Mouse (Mus musculus): Measurements from ENCODE around the gene Odf3b. TPM values are rescaled to one million over a fixed set of nuclear protein-coding genes. Genes with fewer than 3 reads are reported as not detected.

Gene Odf3b
- polyA plus RNA-seq, 1 experiment from 2014 or later: 0.54 TPM

- Histone ChIP-seq H3K9ac (ENCODE audit: low read depth, low read length) (no peak overlapping the region), H3K4me1 (ENCODE audit: control insufficient read depth, insufficient read depth, low read length) (no peaks in the 10 kb centered on the region), H3K27ac (ENCODE audit: low read depth, low read length) (no peak overlapping the region), H3K9me3 (replicated peaks; ENCODE audit: control insufficient read depth, low read length) (peaks cover 7% of the 10 kb centered on the region; the same call in 1 of the 2 replicates), H3K4me2 (no peak overlapping the region), H3K27me3 (ENCODE audit: control insufficient read depth, insufficient read depth, low read length) (no peaks in the 10 kb centered on the region), H3K4me3 (ENCODE audit: low read depth, low read length) (no peak overlapping the region), H3K36me3 (ENCODE audit: control insufficient read depth, insufficient read depth, low read length) (no peaks in the 10 kb centered on the region)
- ATAC-seq (replicated peaks; ENCODE audit: insufficient number of reproducible peaks, low FRiP score, low TSS enrichment): no peak
Observed at GRCm38 (mm10) chr15:89406691-89407090, 27.6 kb upstream of the Odf3b start.

DNA sequence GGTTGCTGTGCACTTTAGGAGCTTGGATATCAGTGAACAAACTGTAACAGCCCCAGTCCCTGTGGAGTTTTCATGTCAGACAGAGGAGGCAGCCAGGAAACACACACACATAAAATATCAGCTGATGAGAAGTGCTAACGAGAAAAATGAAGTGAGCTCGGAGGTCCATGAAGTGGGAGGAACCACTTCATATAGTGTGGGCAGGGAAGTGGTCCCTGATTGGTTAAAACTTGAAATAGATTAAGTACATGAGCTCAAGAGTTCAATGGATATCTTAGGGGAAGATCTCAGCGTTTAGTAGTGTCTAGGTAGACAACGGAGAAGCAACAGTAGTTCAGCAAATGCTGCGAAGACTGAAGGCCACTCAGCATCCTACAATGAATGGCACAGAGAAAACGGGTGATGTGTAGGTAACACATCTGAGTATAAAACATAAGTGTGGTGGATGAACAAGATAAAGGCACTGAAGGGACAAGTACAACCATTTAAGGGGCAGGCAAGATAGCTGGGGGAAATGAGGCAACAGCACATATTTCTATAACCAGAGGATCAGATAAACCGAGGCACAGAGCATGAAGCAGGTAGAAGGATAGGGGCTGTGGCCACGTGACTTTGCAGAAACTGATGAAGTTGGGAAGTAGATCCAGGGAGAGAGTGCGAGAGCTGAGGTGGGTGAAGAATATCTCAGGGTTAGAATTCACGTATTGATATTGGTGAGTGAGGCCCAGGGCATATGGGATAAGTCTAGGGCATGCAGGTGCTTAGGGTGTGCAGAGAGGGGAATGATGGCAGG is 25.9 kb upstream of the Odf3b start:
- ATAC-seq (replicated peaks; ENCODE audit: insufficient number of reproducible peaks, low FRiP score, low TSS enrichment): no peak
- Histone ChIP-seq H3K4me2 (no peak overlapping the region), H3K4me1 (ENCODE audit: control insufficient read depth, insufficient read depth, low read length) (no peaks in the 10 kb centered on the region), H3K4me3 (ENCODE audit: low read depth, low read length) (no peak overlapping the region), H3K27me3 (ENCODE audit: control insufficient read depth, insufficient read depth, low read length) (no peaks in the 10 kb centered on the region), H3K9ac (ENCODE audit: low read depth, low read length) (no peak overlapping the region), H3K27ac (ENCODE audit: low read depth, low read length) (no peak overlapping the region), H3K9me3 (replicated peaks; ENCODE audit: control insufficient read depth, low read length) (peaks cover 7% of the 10 kb centered on the region; the same call in 1 of the 2 replicates), H3K36me3 (ENCODE audit: control insufficient read depth, insufficient read depth, low read length) (no peaks in the 10 kb centered on the region)
- WGBS (ENCODE audit: insufficient replicate concordance): 80% methylated on average over 10 of the region's 10 CpGs

DNA sequence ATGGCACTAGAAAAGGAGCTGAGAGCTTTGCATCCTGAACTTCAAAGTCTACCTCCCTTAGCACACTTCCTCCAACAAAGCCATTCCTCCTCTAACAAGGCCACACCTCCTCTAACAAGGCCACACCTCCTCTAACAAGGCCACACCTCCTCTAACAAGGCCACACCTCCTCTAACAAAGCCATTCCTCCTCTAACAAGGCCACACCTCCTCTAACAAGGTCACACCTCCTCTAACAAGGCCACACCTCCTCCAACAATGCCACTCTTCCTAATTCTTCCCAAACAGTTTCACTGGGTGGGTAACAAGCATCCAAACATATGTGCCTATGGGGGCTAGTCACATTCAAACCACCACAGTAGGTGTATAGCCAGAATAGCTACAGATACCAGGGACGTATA is 23.4 kb upstream of the Odf3b start:
- 85% methylated on average over 1 of the region's 1 CpGs for WGBS (ENCODE audit: insufficient replicate concordance)
- H3K9me3 ChIP-seq (replicated peaks; ENCODE audit: control insufficient read depth, low read length): 0 out of 2 replicates have a peak, but pooled peaks cover 2% of the 10 kb centered on the region
- no peak overlapping the region for H3K27ac ChIP-seq (ENCODE audit: low read depth, low read length)
- no peak overlapping the region for H3K4me2 ChIP-seq
- H3K36me3 ChIP-seq (ENCODE audit: control insufficient read depth, insufficient read depth, low read length): no peaks in the 10 kb centered on the region
- no peak overlapping the region for H3K9ac ChIP-seq (ENCODE audit: low read depth, low read length)
- no peaks in the 10 kb centered on the region for H3K27me3 ChIP-seq (ENCODE audit: control insufficient read depth, insufficient read depth, low read length)
- ATAC-seq (replicated peaks; ENCODE audit: insufficient number of reproducible peaks, low FRiP score, low TSS enrichment): no peak
- no peaks in the 10 kb centered on the region for H3K4me1 ChIP-seq (ENCODE audit: control insufficient read depth, insufficient read depth, low read length)
- H3K4me3 ChIP-seq (ENCODE audit: low read depth, low read length): no peak overlapping the region

GRCm38 (mm10) chr15:89399716-89400115 is 20.6 kb upstream of the Odf3b start:
- Histone ChIP-seq H3K9me3 (replicated peaks; ENCODE audit: control insufficient read depth, low read length) (no peaks in the 10 kb centered on the region), H3K4me2 (no peak overlapping the region), H3K27me3 (ENCODE audit: control insufficient read depth, insufficient read depth, low read length) (no peaks in the 10 kb centered on the region), H3K36me3 (ENCODE audit: control insufficient read depth, insufficient read depth, low read length) (no peaks in the 10 kb centered on the region), H3K27ac (ENCODE audit: low read depth, low read length) (no peak overlapping the region), H3K4me3 (ENCODE audit: low read depth, low read length) (no peak overlapping the region), H3K4me1 (ENCODE audit: control insufficient read depth, insufficient read depth, low read length) (no peaks in the 10 kb centered on the region), H3K9ac (ENCODE audit: low read depth, low read length) (no peak overlapping the region)
- WGBS (ENCODE audit: insufficient replicate concordance): 52% methylated on average over 1 of the region's 1 CpGs
- ATAC-seq (replicated peaks; ENCODE audit: insufficient number of reproducible peaks, low FRiP score, low TSS enrichment): no peak

DNA sequence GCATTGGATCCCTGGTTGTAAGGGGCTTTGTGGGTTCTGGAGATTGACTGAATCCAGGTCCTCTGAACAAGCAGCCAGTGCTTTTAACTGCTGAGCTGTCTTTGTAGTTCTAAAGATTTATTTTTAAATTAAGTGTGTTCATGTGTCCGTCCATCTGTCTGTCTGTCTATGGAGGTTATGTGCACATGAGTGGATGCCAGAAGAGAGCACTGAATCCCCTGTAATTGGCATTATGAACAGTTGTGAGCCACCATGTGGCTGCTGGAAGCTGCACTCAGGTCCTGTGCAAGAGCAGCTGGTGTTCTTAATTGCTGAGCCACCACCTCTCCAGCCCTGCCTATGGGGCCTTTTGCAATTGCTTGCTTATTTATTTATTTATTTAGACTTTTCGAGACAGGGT is 19.1 kb upstream of the Odf3b start:
- WGBS (ENCODE audit: insufficient replicate concordance): 79% methylated on average over 2 of the region's 2 CpGs
- H3K27me3 ChIP-seq (ENCODE audit: control insufficient read depth, insufficient read depth, low read length): no peaks in the 10 kb centered on the region
- no peak overlapping the region for H3K9ac ChIP-seq (ENCODE audit: low read depth, low read length)
- no peaks in the 10 kb centered on the region for H3K36me3 ChIP-seq (ENCODE audit: control insufficient read depth, insufficient read depth, low read length)
- H3K4me1 ChIP-seq (ENCODE audit: control insufficient read depth, insufficient read depth, low read length): no peaks in the 10 kb centered on the region
- no peaks in the 10 kb centered on the region for H3K9me3 ChIP-seq (replicated peaks; ENCODE audit: control insufficient read depth, low read length)
- ATAC-seq (replicated peaks; ENCODE audit: insufficient number of reproducible peaks, low FRiP score, low TSS enrichment): no peak
- no peak overlapping the region for H3K27ac ChIP-seq (ENCODE audit: low read depth, low read length)
- no peak overlapping the region for H3K4me3 ChIP-seq (ENCODE audit: low read depth, low read length)
- H3K4me2 ChIP-seq: no peak overlapping the region

DNA sequence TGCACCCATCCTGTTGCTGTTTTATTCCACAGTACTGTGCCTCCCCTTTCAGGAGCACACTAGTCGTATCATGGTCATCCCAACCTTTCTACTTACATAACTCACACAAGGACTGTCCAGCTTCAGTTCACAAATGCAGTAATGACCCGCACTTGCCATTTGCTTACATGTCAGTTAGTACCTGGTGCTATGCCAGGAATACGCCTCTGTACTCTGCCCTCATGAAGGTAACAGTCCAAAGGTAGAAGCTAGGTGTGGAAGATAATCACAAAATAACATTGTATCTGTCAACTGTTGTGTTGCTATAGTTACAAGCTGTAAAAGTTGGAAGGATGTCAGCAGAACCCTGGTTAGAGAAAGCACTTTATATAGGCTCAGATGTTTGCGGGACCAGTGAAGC is 17.8 kb upstream of the Odf3b start:
- Histone ChIP-seq H3K4me3 (ENCODE audit: low read depth, low read length) (no peak overlapping the region), H3K4me2 (no peak overlapping the region), H3K36me3 (ENCODE audit: control insufficient read depth, insufficient read depth, low read length) (no peaks in the 10 kb centered on the region), H3K9ac (ENCODE audit: low read depth, low read length) (no peak overlapping the region), H3K9me3 (replicated peaks; ENCODE audit: control insufficient read depth, low read length) (no peaks in the 10 kb centered on the region), H3K27me3 (ENCODE audit: control insufficient read depth, insufficient read depth, low read length) (no peaks in the 10 kb centered on the region), H3K4me1 (ENCODE audit: control insufficient read depth, insufficient read depth, low read length) (no peaks in the 10 kb centered on the region), H3K27ac (ENCODE audit: low read depth, low read length) (no peak overlapping the region)
- 79% methylated on average over 4 of the region's 4 CpGs for WGBS (ENCODE audit: insufficient replicate concordance)
- no peak for ATAC-seq (replicated peaks; ENCODE audit: insufficient number of reproducible peaks, low FRiP score, low TSS enrichment)

DNA sequence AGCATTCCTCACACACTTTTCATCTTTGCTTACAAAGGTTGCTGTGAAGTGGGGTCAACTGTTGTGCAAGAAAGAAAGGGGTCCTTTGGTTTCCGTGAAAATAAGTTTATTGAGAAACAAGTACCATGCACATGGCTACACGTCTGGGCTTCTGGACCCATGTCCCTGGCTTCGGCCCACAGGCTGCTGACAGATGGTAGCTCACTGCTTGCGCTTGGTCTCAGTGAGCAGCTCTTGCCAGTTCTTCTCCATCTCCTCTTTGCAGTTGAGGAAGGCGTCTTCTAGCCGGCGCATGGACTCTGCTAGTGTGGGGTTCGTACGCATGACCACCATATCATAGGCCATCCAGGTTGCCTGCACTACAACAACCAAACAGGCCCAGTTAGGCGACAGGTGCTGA is 11.0 kb upstream of the Odf3b start:
- no peak for ATAC-seq (replicated peaks; ENCODE audit: insufficient number of reproducible peaks, low FRiP score, low TSS enrichment)
- Histone ChIP-seq H3K36me3 (ENCODE audit: control insufficient read depth, insufficient read depth, low read length) (no peaks in the 10 kb centered on the region), H3K4me1 (ENCODE audit: control insufficient read depth, insufficient read depth, low read length) (no peaks in the 10 kb centered on the region), H3K9me3 (replicated peaks; ENCODE audit: control insufficient read depth, low read length) (no peaks in the 10 kb centered on the region), H3K4me2 (no peak overlapping the region), H3K27me3 (ENCODE audit: control insufficient read depth, insufficient read depth, low read length) (peaks cover 10% of the 10 kb centered on the region), H3K9ac (ENCODE audit: low read depth, low read length) (no peak overlapping the region), H3K27ac (ENCODE audit: low read depth, low read length) (no peak overlapping the region), H3K4me3 (ENCODE audit: low read depth, low read length) (no peak overlapping the region)
- 81% methylated on average over 10 of the region's 10 CpGs for WGBS (ENCODE audit: insufficient replicate concordance)

DNA sequence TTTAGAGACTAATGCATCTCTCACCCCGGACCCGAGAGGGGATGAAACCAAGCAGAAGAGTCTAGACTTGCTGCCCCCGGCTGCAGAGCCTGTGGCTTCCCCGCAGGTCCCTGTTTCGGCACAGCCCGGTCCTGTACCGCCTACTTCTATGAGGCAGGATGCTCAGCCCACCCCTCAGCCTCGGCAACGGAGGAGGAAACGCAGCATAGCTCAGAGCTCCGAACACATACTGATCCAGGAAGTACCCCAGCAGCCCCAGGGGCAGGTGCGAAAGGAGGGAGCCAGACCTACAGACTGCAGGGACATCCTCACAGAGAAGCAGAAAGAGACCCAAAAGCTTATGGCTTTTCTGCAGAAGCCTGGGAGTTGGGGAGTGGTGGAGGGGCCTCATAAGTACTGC is 8.0 kb upstream of the Odf3b start:
- ATAC-seq (replicated peaks; ENCODE audit: insufficient number of reproducible peaks, low FRiP score, low TSS enrichment): no peak
- Histone ChIP-seq H3K4me2 (no peak overlapping the region), H3K9me3 (replicated peaks; ENCODE audit: control insufficient read depth, low read length) (no peaks in the 10 kb centered on the region), H3K36me3 (ENCODE audit: control insufficient read depth, insufficient read depth, low read length) (no peaks in the 10 kb centered on the region), H3K27ac (ENCODE audit: low read depth, low read length) (no peak overlapping the region), H3K27me3 (ENCODE audit: control insufficient read depth, insufficient read depth, low read length) (peaks cover 10% of the 10 kb centered on the region), H3K4me1 (ENCODE audit: control insufficient read depth, insufficient read depth, low read length) (no peaks in the 10 kb centered on the region), H3K9ac (ENCODE audit: low read depth, low read length) (no peak overlapping the region), H3K4me3 (ENCODE audit: low read depth, low read length) (no peak overlapping the region)
- 34% methylated on average over 12 of the region's 12 CpGs for WGBS (ENCODE audit: insufficient replicate concordance)

GRCm38 (mm10) chr15:89384617-89385016 is 5.5 kb upstream of the Odf3b start, which contains the start of gene Klhdc7b:
Klhdc7b (plus strand) TSS chr15:89384917.
- H3K9me3 ChIP-seq (replicated peaks; ENCODE audit: control insufficient read depth, low read length): no peaks in the 10 kb centered on the region
- H3K27me3 ChIP-seq (ENCODE audit: control insufficient read depth, insufficient read depth, low read length): peaks cover 18% of the 10 kb centered on the region
- H3K4me1 ChIP-seq (ENCODE audit: control insufficient read depth, insufficient read depth, low read length): no peaks in the 10 kb centered on the region; the same call in 1 of the 2 replicates
- no peaks in the 10 kb centered on the region for H3K36me3 ChIP-seq (ENCODE audit: control insufficient read depth, insufficient read depth, low read length)
- no peak within 1 kb of the TSS for H3K4me3 ChIP-seq (ENCODE audit: low read depth, low read length)
- no peak within 1 kb of the TSS for H3K9ac ChIP-seq (ENCODE audit: low read depth, low read length)
- H3K27ac ChIP-seq (ENCODE audit: low read depth, low read length): no peak within 1 kb of the TSS
- ATAC-seq (replicated peaks; ENCODE audit: insufficient number of reproducible peaks, low FRiP score, low TSS enrichment): no peak
- H3K4me2 ChIP-seq: no peak within 1 kb of the TSS
- WGBS (ENCODE audit: insufficient replicate concordance): 74% methylated on average over 7 of the region's 7 CpGs

All from heart, embryonic 11.5 days (tissue).